Mouse (Mus musculus) brain, embryonic 14.5 days (tissue): ENCODE results near the gene Galr2. TPM values are rescaled to one million over a fixed set of nuclear protein-coding genes. Genes with fewer than 3 reads are reported as not detected.

ENCODE experiments used
- DNase-seq: peaks from one replicate; pipeline ENCODE4 v3.0.0-alpha.2; 2011; ENCODE audit warnings: low read depth
- CTCF ChIP-seq: fragments of 200-500 bp; IDR thresholded peaks from 2 replicates; pipeline ENCODE4 v1.5.1; 2012; ENCODE audit warnings: inconsistent platforms, mild to moderate bottlenecking, moderate library complexity, borderline replicate concordance; ENCODE audit not compliant: insufficient read depth, insufficient read length; ENCODE audit errors: extremely low read depth
- POLR2A ChIP-seq: fragments of 200-500 bp; IDR thresholded peaks from 2 replicates; pipeline ENCODE4 v1.6.1; 2012; ENCODE audit warnings: mild to moderate bottlenecking, inconsistent platforms, borderline replicate concordance; ENCODE audit not compliant: poor library complexity, insufficient read depth, insufficient read length, severe bottlenecking; ENCODE audit errors: extremely low read depth
- polyA plus RNA-seq: library from polyadenylated mRNA; depleted of rRNA; stranded (reverse); fragments of >200 nt; gene quantifications from 2 replicates; pipeline ENCODE4 v1.2.3, GENCODE M21; 2012; rRNA removed

Galr2 gene
- 0.21 and 0.37 TPM in 2 replicates for polyA plus RNA-seq

GRCm38 (mm10) chr11:116280751-116281663 is at the start of gene Galr2:
Gene Galr2 (plus strand): TSS chr11:116280939.
- TF ChIP-seq POLR2A (no peak), CTCF (no peak)
- DNase-seq = no peak

- DNase-seq = no peak
- no peak for TF ChIP-seq POLR2A
- no peak for TF ChIP-seq CTCF
These were observed 48.3 kb upstream of the Galr2 start for GRCm38 (mm10) chr11:116232427-116232826.

- DNase-seq = no peak
- no peak for TF ChIP-seq CTCF
- TF ChIP-seq POLR2A = no peak
These were observed 45.8 kb upstream of the Galr2 start for GRCm38 (mm10) chr11:116234901-116235300.

GRCm38 (mm10) chr11:116237742-116238395 is 42.9 kb upstream of the Galr2 start, which contains the start of gene Evpl:
Gene Evpl (minus strand): TSS chr11:116238077.
- TF ChIP-seq POLR2A = no peak
- no peak for TF ChIP-seq CTCF
- no peak for DNase-seq

- TF ChIP-seq CTCF (no peak), POLR2A (no peak)
- no peak for DNase-seq
These were observed 40.9 kb upstream of the Galr2 start for GRCm38 (mm10) chr11:116239797-116240196.

GRCm38 (mm10) chr11:116241744-116242235 is 38.9 kb upstream of the Galr2 start:
- no peak for TF ChIP-seq POLR2A
- TF ChIP-seq CTCF = no peak
- no peak for DNase-seq

- no peak for TF ChIP-seq POLR2A
- TF ChIP-seq CTCF = no peak
- no peak for DNase-seq
These were observed 36.2 kb upstream of the Galr2 start for GRCm38 (mm10) chr11:116244580-116244979.

- no peak for TF ChIP-seq CTCF
- no peak for TF ChIP-seq POLR2A
- no peak for DNase-seq
These were observed 35.1 kb upstream of the Galr2 start for GRCm38 (mm10) chr11:116245616-116246015.

GRCm38 (mm10) chr11:116247502-116248222 is 33.1 kb upstream of the Galr2 start:
- DNase-seq = no peak
- TF ChIP-seq CTCF (no peak), POLR2A (no peak)

GRCm38 (mm10) chr11:116250898-116251297 is 29.8 kb upstream of the Galr2 start:
- no peak for DNase-seq
- TF ChIP-seq CTCF (no peak), POLR2A (no peak)
